28 mouse cellular contexts compared by ENCODE assay signal in the genomic region with DNA sequence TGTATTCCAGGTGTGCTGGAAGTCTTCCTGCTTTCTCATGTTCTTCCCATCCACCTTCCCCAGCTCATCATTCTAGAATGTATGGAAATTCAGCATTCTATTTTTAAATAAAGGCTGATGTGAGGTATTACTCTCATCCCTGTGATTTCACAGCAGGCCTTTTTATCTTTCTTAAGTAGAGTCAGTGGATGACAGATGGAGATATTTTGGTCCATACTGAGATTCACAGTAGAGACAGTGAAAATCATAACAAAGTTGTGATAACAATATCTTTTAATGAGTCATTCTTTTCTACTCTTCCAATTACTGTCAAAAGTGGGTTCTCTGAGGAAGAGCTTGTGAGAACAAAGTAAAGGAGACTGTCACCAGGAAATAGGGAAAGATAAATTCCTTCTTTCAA.
"Had no signal": no experiment of that assay in that cellular context is flagged by ENCODE, and none has a peak within 500 bp of the region (broad histone marks: within the 10 kb centered on the region; RNA-seq: fewer than 3 reads in every experiment).

No protein-coding gene starts in this region.

- ATAC-seq: forebrain, embryonic 13.5 days; forebrain, embryonic 14.5 days; forebrain, embryonic 15.5 days; forebrain, embryonic 16.5 days; forebrain, postnatal 0 days had no signal

- H3K9ac ChIP-seq: embryonic facial prominence, embryonic 12.5 days; embryonic facial prominence, embryonic 13.5 days; embryonic facial prominence, embryonic 15.5 days; forebrain, embryonic 12.5 days; forebrain, embryonic 13.5 days; forebrain, embryonic 15.5 days; forebrain, postnatal 0 days had no signal

- H3K4me2 ChIP-seq: embryonic facial prominence, embryonic 12.5 days; embryonic facial prominence, embryonic 13.5 days; embryonic facial prominence, embryonic 15.5 days; forebrain, embryonic 12.5 days; forebrain, embryonic 13.5 days; forebrain, embryonic 15.5 days had no signal

- H3K4me1 ChIP-seq: embryonic facial prominence, embryonic 10.5 days; embryonic facial prominence, embryonic 12.5 days; embryonic facial prominence, embryonic 15.5 days; forebrain, embryonic 10.5 days; forebrain, embryonic 12.5 days; forebrain, embryonic 13.5 days; forebrain, embryonic 15.5 days had no signal

- H3K36me3 ChIP-seq: embryonic facial prominence, embryonic 10.5 days; embryonic facial prominence, embryonic 12.5 days; embryonic facial prominence, embryonic 13.5 days; embryonic facial prominence, embryonic 15.5 days; forebrain, embryonic 10.5 days; forebrain, embryonic 12.5 days; forebrain, embryonic 15.5 days had no signal

- DNase-seq: cerebellum, adult 8-10 months; cerebellum, adult 9-10 months; cerebellum, adult 9-11 months; cerebellum, postnatal 10 days; cerebellum, postnatal 14 days; cerebellum, postnatal 25 days; cerebellum, postnatal 36 days; embryo, embryonic 11 days; forebrain, postnatal 0 days; gastrocnemius, adult 2 months; gastrocnemius, postnatal 10 days; gastrocnemius, postnatal 14 days; gastrocnemius, postnatal 25 days; gastrocnemius, postnatal 36 days; heart, adult 11 months; heart, adult 18-20 months; heart, adult 2 months had no signal

- H3K4me3 ChIP-seq: embryonic facial prominence, embryonic 10.5 days; embryonic facial prominence, embryonic 12.5 days; embryonic facial prominence, embryonic 13.5 days; embryonic facial prominence, embryonic 15.5 days; erythroblast, embryonic 14.5 days; forebrain, embryonic 10.5 days; forebrain, embryonic 12.5 days; forebrain, embryonic 13.5 days; forebrain, embryonic 15.5 days; gastrocnemius, adult 2 months; heart, adult 2 months had no signal

- H3K27ac ChIP-seq: embryonic facial prominence, embryonic 10.5 days; embryonic facial prominence, embryonic 12.5 days; embryonic facial prominence, embryonic 13.5 days; embryonic facial prominence, embryonic 15.5 days; forebrain, embryonic 10.5 days; forebrain, embryonic 12.5 days; forebrain, embryonic 13.5 days; forebrain, embryonic 15.5 days; gastrocnemius, adult 2 months; heart, adult 2 months had no signal

- H3K27me3 ChIP-seq: embryonic facial prominence, embryonic 12.5 days; embryonic facial prominence, embryonic 13.5 days; embryonic facial prominence, embryonic 15.5 days; forebrain, embryonic 12.5 days; forebrain, embryonic 13.5 days; forebrain, embryonic 15.5 days had no signal

- H3K9me3 ChIP-seq: embryonic facial prominence, embryonic 15.5 days; forebrain, embryonic 12.5 days; forebrain, embryonic 13.5 days; forebrain, embryonic 15.5 days had no signal
